Mouse (Mus musculus) embryonic facial prominence, embryonic 12.5 days (tissue): ENCODE measurements around the gene Zmym6. TPM values are rescaled to one million over a fixed set of nuclear protein-coding genes. Genes with fewer than 3 reads are reported as not detected.

Source experiments
- ATAC-seq: fragments of 200-750 bp; cut with Nextera tagmentation; 2 replicates; pipeline ENCODE4 v1.8.0; 2017; ENCODE audit not compliant: insufficient number of reproducible peaks, insufficient read depth, low FRiP score, low TSS enrichment
- H3K27ac ChIP-seq: fragments of 300-500 bp; sonication (generic); 2 replicates; pipeline ENCODE4 v1.5.1; 2016; ENCODE audit warnings: mild to moderate bottlenecking
- H3K27me3 ChIP-seq: fragments of 300-500 bp; sonication (generic); 2 replicates; pipeline ENCODE4 v1.6.1; 2016; ENCODE audit warnings: mild to moderate bottlenecking, moderate library complexity
- H3K36me3 ChIP-seq: fragments of 300-500 bp; sonication (generic); 2 replicates; pipeline ENCODE4 v1.6.1; 2016; ENCODE audit warnings: mild to moderate bottlenecking
- H3K4me1 ChIP-seq: fragments of 300-500 bp; sonication (generic); 2 replicates; pipeline ENCODE4 v1.6.1; 2016
- H3K4me2 ChIP-seq: fragments of 300-500 bp; sonication (generic); replicated peaks from 2 replicates; pipeline ENCODE4 v1.6.1; 2016; ENCODE audit warnings: mild to moderate bottlenecking, moderate library complexity
- H3K4me3 ChIP-seq: fragments of 300-500 bp; sonication (generic); 2 replicates; pipeline ENCODE4 v1.5.1; 2016; ENCODE audit warnings: mild to moderate bottlenecking
- H3K9ac ChIP-seq: fragments of 300-500 bp; sonication (generic); 2 replicates; pipeline ENCODE4 v1.6.1; 2016; ENCODE audit warnings: mild to moderate bottlenecking, moderate library complexity
- H3K9me3 ChIP-seq: fragments of 300-500 bp; sonication (generic); 2 replicates; pipeline ENCODE4 v1.6.1; 2016; ENCODE audit warnings: mild to moderate bottlenecking, moderate library complexity
- WGBS: fragments of 180-500 bp; shearing (Covaris S2); methylation state at CpG from one replicate; pipeline ENCODE4 v1.1.7; 2016; 5-methylcytosine and 5-hydroxymethylcytosine counted together
- polyA plus RNA-seq: library from polyadenylated mRNA; unstranded; fragments of >200 nt; fragmentation: Nextera tagmentation; extraction: Ambion mirVana; gene quantifications from 2 replicates; pipeline ENCODE4 v1.2.1, GENCODE M21; 2016

Zmym6 gene
- polyA plus RNA-seq, 1 experiment from 2014 or later, result 35.2 TPM

DNA sequence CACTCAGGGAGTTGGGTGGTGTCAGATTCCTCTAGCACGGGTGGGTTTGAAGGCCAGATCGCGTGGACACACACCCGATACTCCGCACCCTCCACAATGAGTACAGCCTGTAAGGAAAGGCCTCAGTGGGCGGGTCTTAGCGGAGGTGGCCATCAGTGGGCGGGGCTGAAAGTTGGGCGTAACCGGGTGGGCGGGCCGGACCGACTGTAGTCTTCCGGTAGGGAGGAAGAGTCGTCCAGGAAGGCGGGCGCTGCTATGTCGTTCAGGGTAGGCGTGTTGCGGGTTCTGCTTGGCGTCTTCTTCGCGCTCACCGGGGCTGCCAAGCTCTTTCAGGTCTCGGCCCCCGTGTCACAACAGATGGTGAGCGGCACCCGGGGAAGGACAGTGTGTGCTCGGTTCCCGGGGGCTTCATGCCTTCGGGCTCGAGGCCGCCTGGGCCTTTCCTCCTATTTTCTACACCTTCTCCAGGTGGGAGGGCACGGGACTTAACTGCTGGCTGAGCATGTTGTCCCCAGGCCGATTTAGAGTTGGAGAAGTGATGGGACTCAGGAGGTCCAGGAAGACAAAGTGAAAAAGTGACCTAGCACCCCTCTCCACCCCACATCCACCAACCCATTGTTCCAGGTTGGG is 48.8 kb downstream of the Zmym6 start:
- H3K9me3 ChIP-seq, result no peaks in the 10 kb centered on the region
- no peak overlapping the region for H3K27ac ChIP-seq

DNA sequence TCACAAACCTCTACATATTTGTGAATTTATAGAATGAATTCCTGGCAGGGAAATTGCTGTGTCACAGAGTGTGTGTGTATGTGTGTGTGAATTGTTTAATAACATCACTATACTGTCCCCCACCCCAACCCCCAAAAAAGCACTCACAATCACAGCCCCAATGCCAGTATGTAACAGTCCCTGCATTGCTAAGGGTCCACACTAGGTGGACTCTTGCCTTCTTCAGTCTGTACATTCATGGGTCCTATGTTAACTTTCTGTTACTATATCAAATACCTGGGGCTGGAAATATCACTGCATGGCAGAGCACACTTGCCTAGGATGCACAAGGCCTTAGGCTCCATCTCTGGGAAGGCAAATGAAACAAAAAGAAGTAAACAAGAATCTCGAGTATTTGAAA is 57.5 kb downstream of the Zmym6 start:
- 40% methylated on average over 1 of the region's 1 CpGs for WGBS
- H3K36me3 ChIP-seq, result no peaks in the 10 kb centered on the region
- ATAC-seq, result no peak

More for the DNA sequence above, 48.8 kb downstream of the Zmym6 start:
- peaks cover 13% of the 10 kb centered on the region for H3K36me3 ChIP-seq
- peak; percentile 94 for ATAC-seq
- H3K4me3 ChIP-seq, result peak overlapping the region; percentile 63
- peaks cover 6% of the 10 kb centered on the region for H3K4me1 ChIP-seq
- peak overlapping the region; percentile 75 for H3K4me2 ChIP-seq
- 1% methylated on average over 35 of the region's 35 CpGs for WGBS
- H3K27me3 ChIP-seq, result no peaks in the 10 kb centered on the region
- peak overlapping the region; percentile 72 for H3K9ac ChIP-seq

DNA sequence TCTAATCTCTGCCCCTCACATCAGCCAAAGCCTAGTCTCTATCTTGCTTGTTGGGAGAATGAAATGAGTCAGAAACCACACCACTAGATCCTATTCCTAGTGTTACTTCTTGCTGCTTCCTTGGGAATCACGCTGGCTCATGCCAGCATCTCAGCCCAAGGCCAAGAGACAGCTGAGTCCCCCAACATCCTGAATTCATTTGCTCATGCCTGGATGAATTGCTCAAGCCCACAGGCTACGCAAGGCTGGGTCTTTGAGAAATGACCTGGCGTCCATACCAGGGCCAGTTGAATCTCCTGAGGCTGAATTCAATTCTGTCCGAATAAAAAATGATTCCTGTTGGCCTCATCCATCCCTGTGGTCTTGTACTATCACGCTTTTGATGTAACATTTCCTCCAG is 60.4 kb downstream of the Zmym6 start:
- ATAC-seq, result no peak
- H3K36me3 ChIP-seq, result no peaks in the 10 kb centered on the region
- no peaks in the 10 kb centered on the region for H3K9me3 ChIP-seq
- H3K4me1 ChIP-seq, result no peaks in the 10 kb centered on the region
- no peak overlapping the region for H3K4me3 ChIP-seq
- H3K27ac ChIP-seq, result no peak overlapping the region
- H3K9ac ChIP-seq, result no peak overlapping the region
- 78% methylated on average over 5 of the region's 5 CpGs for WGBS
- no peaks in the 10 kb centered on the region for H3K27me3 ChIP-seq
- H3K4me2 ChIP-seq, result no peak overlapping the region

More for the DNA sequence above, 57.5 kb downstream of the Zmym6 start:
- Histone ChIP-seq H3K9ac (no peak overlapping the region), H3K9me3 (no peaks in the 10 kb centered on the region), H3K27me3 (no peaks in the 10 kb centered on the region), H3K4me2 (no peak overlapping the region), H3K4me3 (no peak overlapping the region), H3K27ac (no peak overlapping the region), H3K4me1 (no peaks in the 10 kb centered on the region)

DNA sequence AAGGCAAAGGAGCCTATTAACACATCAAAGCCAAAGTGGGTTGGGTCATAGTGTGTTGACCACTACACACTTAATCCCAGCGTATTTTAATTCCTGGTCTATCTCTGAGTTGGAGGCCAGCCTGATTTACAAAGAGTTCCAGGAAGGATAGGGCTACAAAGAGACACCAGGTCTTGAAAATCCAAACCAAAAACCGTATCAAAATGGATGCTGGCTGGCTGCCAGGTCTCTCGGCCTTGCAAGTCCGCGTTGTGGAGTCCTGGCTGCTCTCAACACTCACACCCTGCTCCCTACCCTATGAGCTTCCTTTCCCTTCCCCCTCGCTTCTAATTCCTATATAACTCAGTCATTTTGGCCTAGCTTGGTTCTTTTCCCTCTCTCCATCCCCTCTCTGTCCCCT is 61.3 kb downstream of the Zmym6 start:
- H3K4me3 ChIP-seq, result no peak overlapping the region
- 50% methylated on average over 6 of the region's 6 CpGs for WGBS
- H3K4me2 ChIP-seq, result no peak overlapping the region
- no peaks in the 10 kb centered on the region for H3K36me3 ChIP-seq
- no peaks in the 10 kb centered on the region for H3K9me3 ChIP-seq
- no peak for ATAC-seq
- H3K4me1 ChIP-seq, result no peaks in the 10 kb centered on the region
- no peak overlapping the region for H3K27ac ChIP-seq
- H3K27me3 ChIP-seq, result no peaks in the 10 kb centered on the region
- no peak overlapping the region for H3K9ac ChIP-seq

DNA sequence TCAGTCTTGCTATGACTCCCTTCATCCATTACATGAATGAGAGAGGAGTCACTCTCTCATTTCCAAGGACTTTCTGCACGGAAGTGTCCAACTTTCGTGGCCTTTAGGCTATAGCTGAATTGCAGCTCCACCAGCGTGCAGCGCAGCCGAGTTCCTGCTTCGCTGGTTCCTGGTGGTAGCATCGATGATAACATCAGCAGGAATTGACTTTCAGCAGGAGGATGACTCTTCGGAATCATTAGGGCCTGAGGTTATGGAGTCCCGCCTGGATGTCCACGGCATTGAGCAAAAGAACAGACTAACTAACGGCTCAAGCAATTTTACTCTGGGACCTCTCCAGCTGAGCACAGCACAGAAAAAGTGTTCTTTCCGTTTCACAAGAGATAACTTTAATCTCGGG is 72.8 kb downstream of the Zmym6 start:
- no peaks in the 10 kb centered on the region for H3K9me3 ChIP-seq
- no peaks in the 10 kb centered on the region for H3K27me3 ChIP-seq
- H3K4me1 ChIP-seq, result no peaks in the 10 kb centered on the region
- H3K9ac ChIP-seq, result no peak overlapping the region
- H3K4me3 ChIP-seq, result no peak overlapping the region
- H3K36me3 ChIP-seq, result no peaks in the 10 kb centered on the region
- no peak overlapping the region for H3K4me2 ChIP-seq
- ATAC-seq, result no peak
- no peak overlapping the region for H3K27ac ChIP-seq
- WGBS, result 82% methylated on average over 13 of the region's 13 CpGs

DNA sequence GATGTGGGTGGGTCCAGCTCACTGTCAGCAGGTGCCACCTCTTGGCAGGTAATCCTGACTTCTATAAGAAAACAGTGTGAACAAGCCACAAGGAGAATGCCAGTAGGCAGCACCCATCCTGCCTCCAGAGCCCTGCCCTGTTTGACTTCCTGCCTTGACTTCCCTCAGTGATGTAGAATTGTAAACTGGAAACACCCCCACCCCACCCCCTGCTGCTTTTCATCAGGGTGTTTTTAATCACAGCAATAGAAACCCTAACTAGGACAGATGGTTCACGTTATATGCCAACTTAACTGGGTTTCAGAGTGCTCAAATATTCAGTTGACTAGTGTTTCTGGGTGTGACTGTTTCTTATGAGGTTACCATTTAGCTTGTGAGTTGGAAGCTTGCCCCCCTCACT is 76.2 kb downstream of the Zmym6 start:
- WGBS, result 33% methylated on average over 1 of the region's 1 CpGs
- ATAC-seq, result no peak
- H3K27ac ChIP-seq, result no peak overlapping the region
- H3K36me3 ChIP-seq, result no peaks in the 10 kb centered on the region
- H3K9me3 ChIP-seq, result 0 out of 2 replicates have a peak, but pooled peaks cover 5% of the 10 kb centered on the region
- H3K9ac ChIP-seq, result no peak overlapping the region
- no peaks in the 10 kb centered on the region for H3K4me1 ChIP-seq
- H3K4me3 ChIP-seq, result no peak overlapping the region
- H3K27me3 ChIP-seq, result no peaks in the 10 kb centered on the region
- H3K4me2 ChIP-seq, result no peak overlapping the region

DNA sequence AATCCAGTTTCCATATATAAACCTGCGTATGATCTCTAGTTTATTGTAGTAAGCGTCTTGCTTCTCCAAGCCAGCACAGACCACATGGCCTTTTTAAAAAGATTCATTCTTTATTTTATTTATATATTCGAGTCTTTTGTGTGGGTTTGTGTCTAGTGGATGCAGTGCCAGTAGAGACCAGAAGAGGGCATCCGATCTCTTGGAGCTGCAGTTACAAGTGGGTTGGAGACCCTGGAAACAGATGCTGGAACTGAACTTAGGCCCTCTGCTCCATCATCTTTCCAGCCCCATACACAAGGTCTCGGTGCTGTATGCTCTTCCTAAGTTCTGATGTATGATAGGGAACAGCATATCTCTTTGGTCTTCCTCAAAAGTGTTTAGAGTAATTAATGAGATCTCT is 78.6 kb downstream of the Zmym6 start:
- Histone ChIP-seq H3K4me3 (no peak overlapping the region), H3K4me1 (no peaks in the 10 kb centered on the region), H3K9me3 (0 out of 2 replicates have a peak, but pooled peaks cover 5% of the 10 kb centered on the region), H3K27me3 (no peaks in the 10 kb centered on the region), H3K27ac (no peak overlapping the region), H3K9ac (no peak overlapping the region), H3K4me2 (no peak overlapping the region), H3K36me3 (no peaks in the 10 kb centered on the region)
- no peak for ATAC-seq
- WGBS, result 60% methylated on average over 5 of the region's 5 CpGs

DNA sequence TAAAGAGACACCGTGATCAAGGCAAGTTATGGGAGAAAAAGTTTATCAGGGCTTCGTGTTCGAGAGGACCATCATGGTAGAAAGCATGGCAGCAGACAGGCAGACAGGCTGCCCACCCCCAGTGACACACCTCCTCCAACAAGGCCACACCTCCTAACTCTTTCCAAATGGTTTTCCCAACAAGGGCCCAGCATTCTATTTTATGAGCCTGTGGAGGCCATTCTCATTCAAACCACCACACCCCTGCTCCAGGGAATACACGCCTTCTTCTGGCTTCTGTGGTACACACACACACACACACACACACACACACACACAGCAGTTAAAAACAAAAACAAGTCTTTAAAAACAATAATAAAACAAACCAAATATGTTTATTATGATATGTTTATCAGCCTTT is 80.6 kb downstream of the Zmym6 start:
- Histone ChIP-seq H3K4me3 (no peak overlapping the region), H3K9me3 (0 out of 2 replicates have a peak, but pooled peaks cover 5% of the 10 kb centered on the region), H3K27me3 (no peaks in the 10 kb centered on the region), H3K36me3 (no peaks in the 10 kb centered on the region), H3K27ac (no peak overlapping the region), H3K4me2 (no peak overlapping the region), H3K4me1 (no peaks in the 10 kb centered on the region), H3K9ac (no peak overlapping the region)
- no peak for ATAC-seq
- 87% methylated on average over 4 of the region's 4 CpGs for WGBS

DNA sequence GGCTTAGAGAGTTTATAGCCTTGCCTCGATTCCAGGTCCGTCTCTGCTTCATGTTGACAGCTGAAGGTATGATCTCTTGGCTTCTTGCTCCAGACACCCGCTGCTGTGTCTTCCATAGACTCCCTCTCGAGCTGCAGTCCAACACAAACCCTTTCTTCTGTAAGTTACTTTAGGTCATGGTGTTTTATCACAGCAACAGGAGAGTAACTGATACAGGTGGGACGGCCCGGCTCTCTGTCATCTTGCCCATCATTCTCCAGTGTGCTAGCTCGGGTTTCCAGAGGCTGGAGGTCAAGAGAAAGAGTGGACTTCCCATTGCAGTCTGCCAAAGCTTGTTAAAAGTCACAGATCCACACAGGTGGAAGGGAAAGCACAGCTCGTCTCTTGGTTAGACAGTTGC is 86.7 kb downstream of the Zmym6 start:
- Histone ChIP-seq H3K4me2 (no peak overlapping the region), H3K36me3 (no peaks in the 10 kb centered on the region), H3K27ac (no peak overlapping the region), H3K27me3 (peaks cover 22% of the 10 kb centered on the region), H3K4me1 (peaks cover 8% of the 10 kb centered on the region), H3K4me3 (no peak overlapping the region), H3K9me3 (no peaks in the 10 kb centered on the region), H3K9ac (no peak overlapping the region)
- 70% methylated on average over 8 of the region's 8 CpGs for WGBS
- no peak for ATAC-seq

DNA sequence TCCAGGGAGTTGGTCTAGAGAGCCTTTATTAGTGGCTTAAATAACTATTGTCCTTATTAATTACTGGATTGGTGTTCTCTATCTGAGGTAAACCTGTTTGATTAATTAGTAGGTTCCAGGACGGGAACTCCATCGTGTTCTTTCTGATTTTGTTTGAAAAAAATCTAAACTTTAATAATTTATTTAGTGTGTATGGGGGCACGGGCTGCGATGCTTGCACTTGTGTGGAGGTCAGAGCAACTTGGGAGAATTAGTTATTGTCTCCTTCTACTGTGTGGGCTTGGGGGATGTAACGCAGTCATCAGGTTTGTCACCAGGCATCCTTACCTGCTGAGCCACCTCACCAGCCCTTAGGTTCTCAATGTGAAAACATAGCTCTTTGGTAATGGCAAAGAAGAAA is 89.9 kb downstream of the Zmym6 start:
- no peak overlapping the region for H3K27ac ChIP-seq
- ATAC-seq, result no peak
- H3K27me3 ChIP-seq, result peaks cover 52% of the 10 kb centered on the region
- H3K9me3 ChIP-seq, result no peaks in the 10 kb centered on the region
- H3K9ac ChIP-seq, result no peak overlapping the region
- H3K36me3 ChIP-seq, result no peaks in the 10 kb centered on the region
- no peak overlapping the region for H3K4me2 ChIP-seq
- 71% methylated on average over 5 of the region's 5 CpGs for WGBS
- peaks cover 18% of the 10 kb centered on the region for H3K4me1 ChIP-seq
- no peak overlapping the region for H3K4me3 ChIP-seq

DNA sequence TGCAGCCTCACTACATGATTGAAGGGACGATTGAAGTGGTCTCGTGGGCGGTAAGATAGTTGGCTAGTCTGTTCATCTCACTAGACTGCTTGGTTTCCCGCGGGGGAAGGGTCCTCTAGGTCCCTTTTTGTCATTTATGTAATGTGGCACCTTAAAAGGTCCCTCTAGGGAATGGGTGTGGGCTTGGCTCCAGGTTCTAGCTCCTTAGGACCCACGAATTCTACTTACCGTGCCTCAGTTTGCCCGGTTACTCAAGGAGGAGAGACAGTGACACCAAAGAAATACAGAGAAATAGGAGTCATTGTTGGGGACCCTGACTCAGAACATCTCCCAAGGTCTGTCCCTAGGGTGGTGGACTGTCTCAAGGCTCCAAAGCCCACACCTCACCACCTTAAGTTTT is 90.5 kb downstream of the Zmym6 start:
- no peak for ATAC-seq
- peak overlapping the region; percentile 70; the same call in 1 of the 2 replicates for H3K4me3 ChIP-seq
- peak overlapping the region; percentile 100; the same call in 1 of the 2 replicates for H3K4me2 ChIP-seq
- H3K36me3 ChIP-seq, result no peaks in the 10 kb centered on the region
- 15% methylated on average over 8 of the region's 8 CpGs for WGBS
- H3K27me3 ChIP-seq, result peaks cover 58% of the 10 kb centered on the region
- no peaks in the 10 kb centered on the region for H3K9me3 ChIP-seq
- peaks cover 18% of the 10 kb centered on the region for H3K4me1 ChIP-seq
- no peak overlapping the region for H3K9ac ChIP-seq
- H3K27ac ChIP-seq, result no peak overlapping the region

DNA sequence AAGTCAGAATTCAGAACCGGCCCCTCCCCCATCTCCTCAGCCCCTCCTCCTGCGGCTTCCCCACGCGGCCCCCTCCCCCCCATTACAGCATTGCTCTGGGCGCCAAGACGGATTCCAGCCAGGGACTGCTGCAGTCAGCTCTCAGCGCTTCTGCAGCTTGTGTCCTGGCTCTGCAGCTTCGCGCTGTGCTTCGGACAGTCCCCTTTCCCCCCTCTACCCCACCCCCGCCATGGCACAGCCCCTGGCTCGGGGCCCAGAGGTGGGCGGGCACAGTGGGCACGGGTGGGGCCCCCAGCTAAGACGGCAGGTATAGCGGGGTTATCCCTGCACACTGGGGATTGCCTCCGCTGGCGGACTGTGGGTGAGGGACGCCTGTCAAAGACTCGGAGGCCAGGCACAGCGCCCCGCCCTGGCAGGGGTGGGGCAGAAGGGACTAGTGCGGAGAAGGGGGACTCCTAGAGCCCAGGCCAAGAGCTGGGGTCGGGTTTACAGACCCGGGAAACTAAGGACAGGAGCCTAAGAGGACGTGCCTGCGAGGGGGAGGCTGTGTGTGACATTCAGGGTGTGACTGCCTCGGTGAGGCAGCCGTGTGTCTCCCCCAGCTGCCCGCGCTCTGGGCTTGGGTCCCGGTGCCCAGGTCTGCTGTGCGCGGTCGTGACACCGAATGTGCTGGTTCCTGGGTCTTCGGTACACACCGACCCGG is 91.2 kb downstream of the Zmym6 start:
- Histone ChIP-seq H3K9me3 (no peaks in the 10 kb centered on the region), H3K27ac (no peak overlapping the region), H3K9ac (peak overlapping the region; percentile 62), H3K4me1 (peaks cover 18% of the 10 kb centered on the region), H3K4me3 (peak overlapping the region; percentile 70), H3K27me3 (peaks cover 64% of the 10 kb centered on the region), H3K4me2 (peak overlapping the region; percentile 100), H3K36me3 (no peaks in the 10 kb centered on the region)
- ATAC-seq, result peak; percentile 65
- WGBS, result under 1% methylated on average over 37 of the region's 39 CpGs
